Mouse (Mus musculus) cerebellum, postnatal 10 days (tissue): Measurements from ENCODE around the gene Rac3.

Experiments
- DNase-seq, 2 experiments: peaks; one replicate each; pipeline ENCODE4 v3.0.0; 2021; ENCODE audit warnings: mixed read lengths in 2 of 2

Gene Rac3

GRCm38 (mm10) chr11:120707225-120707624 is 14.0 kb upstream of the Rac3 start:
- no peak for DNase-seq

GRCm38 (mm10) chr11:120707969-120708368 is 13.3 kb upstream of the Rac3 start:
- DNase-seq = no peak

GRCm38 (mm10) chr11:120709551-120709950 is 11.7 kb upstream of the Rac3 start:
- DNase-seq = no peak

- no peak for DNase-seq
These were observed 10.6 kb upstream of the Rac3 start for GRCm38 (mm10) chr11:120710672-120711071.

GRCm38 (mm10) chr11:120711980-120712604 is 9.2 kb upstream of the Rac3 start:
- no peak for DNase-seq

GRCm38 (mm10) chr11:120712771-120713568 is 8.3 kb upstream of the Rac3 start:
- DNase-seq = peak; percentile 72 to 78

GRCm38 (mm10) chr11:120713580-120714518 is 7.4 kb upstream of the Rac3 start, which contains the start of the genes Cenpx and Lrrc45:
Gene Cenpx, minus strand, starts transcription at chr11:120713738.
Gene Lrrc45, plus strand, starts transcription at chr11:120713925.
- DNase-seq = peak; percentile 97 to 98

GRCm38 (mm10) chr11:120714546-120714945 is 6.7 kb upstream of the Rac3 start:
- no peak for DNase-seq

GRCm38 (mm10) chr11:120715131-120715530 is 6.1 kb upstream of the Rac3 start:
- no peak for DNase-seq

- peak; percentile 46 to 59 for DNase-seq
These were observed 2.0 kb upstream of the Rac3 start for GRCm38 (mm10) chr11:120719242-120719641.

- DNase-seq = peak; percentile 40 to 45
These were observed 1.4 kb upstream of the Rac3 start for GRCm38 (mm10) chr11:120719841-120720376.

- peak; percentile 96 to 98 for DNase-seq
These were observed 820 bp upstream of the Rac3 start for GRCm38 (mm10) chr11:120720450-120720849.

- DNase-seq = no peak
These were observed 879 bp downstream of the Rac3 start for GRCm38 (mm10) chr11:120722067-120722630.

GRCm38 (mm10) chr11:120722761-120723382 is 1.6 kb downstream of the Rac3 start:
- DNase-seq = peak in 1 of 2 experiments; percentile 10

GRCm38 (mm10) chr11:120723509-120723908 is 2.2 kb downstream of the Rac3 start:
- DNase-seq = no peak

- no peak for DNase-seq
These were observed 5.2 kb downstream of the Rac3 start for GRCm38 (mm10) chr11:120726243-120727168.

- peak; percentile 84 to 86 for DNase-seq
These were observed 5.9 kb downstream of the Rac3 start, which contains the start of gene Dcxr for GRCm38 (mm10) chr11:120727169-120727527. Gene Dcxr, minus strand, starts transcription at chr11:120727281.

GRCm38 (mm10) chr11:120727564-120727963 is 6.3 kb downstream of the Rac3 start:
- no peak for DNase-seq

GRCm38 (mm10) chr11:120728530-120729240 is 7.4 kb downstream of the Rac3 start:
- DNase-seq = peak in 1 of 2 experiments; percentile 7
